Mouse (Mus musculus) kidney, embryonic 16.5 days (tissue): ENCODE results near the gene Podn. TPM values are rescaled to one million over a fixed set of nuclear protein-coding genes. Genes with fewer than 3 reads are reported as not detected.

Experiments used
- ATAC-seq: fragments of 200-750 bp; cut with Nextera tagmentation; 2 replicates; pipeline ENCODE4 v1.8.0; 2017; ENCODE audit warnings: moderate TSS enrichment; ENCODE audit not compliant: low FRiP score, low TSS enrichment
- H3K27ac ChIP-seq: fragments of 300-500 bp; sonication (generic); 2 replicates; pipeline ENCODE4 v1.5.1; 2014; ENCODE audit warnings: low read length
- H3K27me3 ChIP-seq: fragments of 300-500 bp; sonication (generic); 2 replicates; pipeline ENCODE4 v1.6.1; 2014; ENCODE audit warnings: low read length, control low read depth, mixed read lengths; ENCODE audit not compliant: insufficient read depth
- H3K36me3 ChIP-seq: fragments of 300-500 bp; sonication (generic); 2 replicates; pipeline ENCODE4 v1.6.1; 2014; ENCODE audit warnings: low read length, control low read depth, mixed read lengths; ENCODE audit not compliant: insufficient read depth
- H3K4me1 ChIP-seq: fragments of 300-500 bp; sonication (generic); 2 replicates; pipeline ENCODE4 v1.6.1; 2014; ENCODE audit warnings: low read length, control low read depth, mixed read lengths; ENCODE audit not compliant: insufficient read depth
- H3K4me2 ChIP-seq: fragments of 300-500 bp; sonication (generic); replicated peaks from 2 replicates; pipeline ENCODE4 v1.6.1; 2014; ENCODE audit warnings: low read depth, low read length
- H3K4me3 ChIP-seq: fragments of 300-500 bp; sonication (generic); 2 replicates; pipeline ENCODE4 v1.5.1; 2014; ENCODE audit warnings: mild to moderate bottlenecking, low read length
- H3K9ac ChIP-seq: fragments of 300-500 bp; sonication (generic); replicated peaks from 2 replicates; pipeline ENCODE4 v1.6.1; 2014; ENCODE audit warnings: low read length
- H3K9me3 ChIP-seq: fragments of 300-500 bp; sonication (generic); 2 replicates; pipeline ENCODE4 v1.6.1; 2016; ENCODE audit warnings: low read length, control low read depth
- WGBS: fragments of 180-500 bp; shearing (Covaris S2); extraction: QIAGEN DNeasy Blood & Tissue Kit; methylation state at CpG from one replicate; pipeline ENCODE4 v1.1.7; 2014; 5-methylcytosine and 5-hydroxymethylcytosine counted together
- polyA plus RNA-seq: library from polyadenylated mRNA; unstranded; fragments of >200 nt; fragmentation: Nextera tagmentation; extraction: Ambion mirVana; gene quantifications from 2 replicates; pipeline ENCODE4 v1.2.1, GENCODE M21; 2015

Gene Podn
- polyA plus RNA-seq, 1 experiment from 2014 or later, result 0.82 TPM

DNA sequence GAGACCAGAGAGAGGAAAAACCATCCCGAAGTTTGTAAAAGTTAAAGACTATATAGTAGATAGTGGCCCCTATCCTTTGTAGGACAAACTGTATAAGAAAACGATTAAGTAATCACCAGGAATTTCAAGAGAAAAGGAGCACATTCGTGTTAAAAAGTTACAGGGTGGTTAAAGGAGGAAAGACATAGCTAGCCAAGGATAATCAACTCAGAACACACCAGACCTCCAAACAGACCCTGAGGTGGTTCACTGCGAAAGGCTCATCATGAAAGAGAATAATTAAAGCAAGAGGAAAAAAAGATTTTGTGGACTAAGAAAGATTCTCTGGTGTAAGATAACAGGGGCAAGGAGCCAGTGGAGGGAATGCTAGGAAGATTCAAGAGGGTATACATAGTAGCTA, 26.0 kb downstream of the Podn start:
- Histone ChIP-seq H3K4me1 (peaks cover 8% of the 10 kb centered on the region), H3K9ac (peak overlapping the region; percentile 74), H3K9me3 (no peaks in the 10 kb centered on the region), H3K27ac (peak overlapping the region; percentile 73), H3K27me3 (no peaks in the 10 kb centered on the region), H3K4me2 (peak overlapping the region; percentile 80), H3K4me3 (peak overlapping the region; percentile 65), H3K36me3 (0 out of 2 replicates have a peak, but pooled peaks cover 19% of the 10 kb centered on the region)
- no peak for ATAC-seq
- 55% methylated on average over 4 of the region's 4 CpGs for WGBS

DNA sequence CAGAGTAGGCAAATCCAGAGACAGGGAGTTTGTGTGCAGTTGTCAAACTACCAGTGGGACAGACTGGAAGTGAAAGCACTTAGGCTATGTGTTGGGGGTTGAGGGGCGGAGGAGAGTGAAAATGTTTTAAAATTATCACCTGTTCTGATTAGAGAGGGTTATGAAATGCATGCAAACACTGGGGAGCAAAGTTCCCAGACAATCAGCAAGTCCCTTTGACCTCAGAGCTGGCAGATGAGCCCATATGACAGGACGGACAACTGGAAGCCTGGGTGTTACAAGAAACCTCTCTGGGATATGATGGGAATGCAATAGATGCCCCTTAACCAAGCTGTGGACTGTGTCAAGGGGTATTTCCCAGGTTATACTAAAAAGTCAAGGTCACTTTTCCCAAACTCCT, 28.2 kb downstream of the Podn start:
- H3K4me3 ChIP-seq, result no peak overlapping the region
- H3K27me3 ChIP-seq, result no peaks in the 10 kb centered on the region
- H3K4me1 ChIP-seq, result peaks cover 8% of the 10 kb centered on the region
- no peak overlapping the region for H3K27ac ChIP-seq
- no peak overlapping the region for H3K4me2 ChIP-seq
- ATAC-seq, result no peak
- H3K9me3 ChIP-seq, result no peaks in the 10 kb centered on the region
- 83% methylated on average over 2 of the region's 2 CpGs for WGBS
- H3K9ac ChIP-seq, result no peak overlapping the region
- H3K36me3 ChIP-seq, result peaks cover 24% of the 10 kb centered on the region; the same call in 1 of the 2 replicates

DNA sequence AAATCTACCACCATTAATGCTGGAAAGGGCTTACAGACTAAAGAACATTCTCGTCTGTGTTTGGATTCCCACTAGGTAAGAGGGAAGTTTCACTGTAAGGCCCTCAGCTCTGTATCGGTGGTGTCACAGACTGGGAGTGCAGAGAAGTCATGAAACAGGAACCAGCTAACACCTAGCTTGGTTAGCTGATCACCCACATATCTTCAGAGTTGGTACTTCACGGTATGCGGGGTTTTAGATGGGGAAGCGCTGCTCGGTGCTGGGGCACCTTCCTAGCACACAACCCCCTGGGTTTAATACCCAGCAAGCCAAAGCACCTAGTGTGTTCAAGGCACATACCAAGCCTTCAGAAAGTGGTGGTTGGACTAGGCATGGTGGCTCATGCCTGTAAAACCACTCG, 29.0 kb downstream of the Podn start:
- Histone ChIP-seq H3K9ac (no peak overlapping the region; the same call in 1 of the 2 replicates), H3K27ac (0 out of 2 replicates have a peak overlapping the region, but pooled peaks have one; percentile 8), H3K36me3 (peaks cover 32% of the 10 kb centered on the region), H3K4me3 (no peak overlapping the region), H3K4me2 (no peak overlapping the region), H3K9me3 (no peaks in the 10 kb centered on the region), H3K4me1 (peaks cover 8% of the 10 kb centered on the region), H3K27me3 (no peaks in the 10 kb centered on the region)
- no peak for ATAC-seq
- 88% methylated on average over 7 of the region's 7 CpGs for WGBS

DNA sequence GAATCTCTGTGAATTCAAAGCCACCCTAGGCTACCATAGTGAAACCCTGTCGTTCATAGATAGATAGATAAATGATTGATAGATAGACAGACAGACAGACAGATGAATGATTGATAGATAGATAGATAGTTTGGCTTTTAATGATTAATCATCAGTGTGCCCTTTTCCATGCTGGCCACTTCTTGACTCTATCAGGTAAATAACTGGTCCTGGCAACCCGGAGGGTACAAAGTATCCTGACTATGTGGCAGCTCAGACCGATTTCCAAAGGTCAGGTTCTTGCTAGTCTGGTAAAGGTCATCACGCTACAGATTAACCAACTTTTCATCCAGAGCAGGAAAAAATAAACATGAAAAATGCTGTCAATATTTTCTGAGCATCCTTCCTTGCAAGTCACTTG, 29.7 kb downstream of the Podn start:
- no peak overlapping the region for H3K27ac ChIP-seq
- no peak overlapping the region for H3K4me2 ChIP-seq
- H3K9ac ChIP-seq, result no peak overlapping the region
- peaks cover 8% of the 10 kb centered on the region for H3K4me1 ChIP-seq
- H3K36me3 ChIP-seq, result peaks cover 36% of the 10 kb centered on the region
- H3K4me3 ChIP-seq, result no peak overlapping the region
- 84% methylated on average over 4 of the region's 4 CpGs for WGBS
- H3K9me3 ChIP-seq, result no peaks in the 10 kb centered on the region
- ATAC-seq, result no peak
- no peaks in the 10 kb centered on the region for H3K27me3 ChIP-seq

DNA sequence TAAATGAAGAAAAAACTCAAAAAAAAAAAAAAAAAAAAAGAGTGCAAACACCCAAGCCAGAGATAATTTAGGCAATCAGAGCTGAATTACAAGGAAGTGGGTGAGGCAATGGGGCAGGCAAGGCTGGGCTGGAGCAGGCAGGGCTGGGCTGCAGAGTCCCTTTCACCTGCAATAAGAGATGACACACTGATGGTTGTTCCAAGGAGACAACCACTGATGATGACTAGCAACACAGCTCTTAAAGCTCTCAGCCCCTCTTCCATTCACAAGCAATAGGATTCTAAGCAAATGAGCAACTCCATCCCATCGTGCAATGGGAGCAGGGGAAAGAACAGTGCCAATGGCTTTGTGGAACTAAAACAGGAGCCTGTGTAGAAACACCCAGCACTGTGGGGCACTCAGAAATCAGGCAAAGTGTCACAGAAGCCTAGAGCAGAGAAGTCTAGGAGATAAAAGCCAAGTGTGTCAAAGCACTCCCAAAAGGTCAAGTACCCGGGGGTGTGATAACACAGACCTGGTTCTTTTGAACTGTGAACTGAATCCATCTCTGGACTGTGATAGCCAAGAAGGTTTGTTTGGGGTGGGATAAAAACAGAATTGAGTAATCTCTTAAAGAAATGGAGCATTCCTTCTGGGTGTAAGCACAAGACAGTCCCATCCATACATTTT, 30.9 kb downstream of the Podn start:
- Histone ChIP-seq H3K36me3 (peaks cover 38% of the 10 kb centered on the region), H3K4me2 (no peak overlapping the region), H3K27me3 (no peaks in the 10 kb centered on the region), H3K9me3 (no peaks in the 10 kb centered on the region), H3K4me3 (no peak overlapping the region), H3K9ac (no peak overlapping the region), H3K27ac (no peak overlapping the region), H3K4me1 (peaks cover 8% of the 10 kb centered on the region)
- 73% methylated on average over 2 of the region's 2 CpGs for WGBS
- ATAC-seq, result no peak

DNA sequence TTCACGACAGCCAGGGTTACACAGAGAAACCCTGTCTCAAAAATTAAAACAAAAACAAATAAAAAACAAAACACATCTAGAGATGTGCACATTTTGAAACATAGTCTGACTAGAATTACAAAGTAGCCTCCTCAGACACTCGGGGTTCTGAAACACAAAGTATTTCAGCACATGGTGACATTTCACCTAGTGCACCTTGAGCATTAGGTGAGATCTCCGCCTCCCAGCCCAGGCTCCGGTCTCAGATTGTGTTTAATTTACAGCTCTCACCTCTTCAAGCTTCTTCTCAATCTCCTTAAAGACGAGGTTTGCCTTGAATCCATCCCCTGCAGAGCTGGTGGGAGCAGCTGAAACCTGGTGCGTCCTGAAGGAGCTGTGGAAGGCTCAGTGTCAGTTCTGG, 32.6 kb downstream of the Podn start:
- Histone ChIP-seq H3K4me1 (no peaks in the 10 kb centered on the region), H3K36me3 (peaks cover 47% of the 10 kb centered on the region), H3K9ac (no peak overlapping the region), H3K27me3 (no peaks in the 10 kb centered on the region), H3K4me3 (no peak overlapping the region), H3K27ac (no peak overlapping the region), H3K9me3 (no peaks in the 10 kb centered on the region), H3K4me2 (no peak overlapping the region)
- ATAC-seq, result no peak
- WGBS, result 78% methylated on average over 6 of the region's 6 CpGs

DNA sequence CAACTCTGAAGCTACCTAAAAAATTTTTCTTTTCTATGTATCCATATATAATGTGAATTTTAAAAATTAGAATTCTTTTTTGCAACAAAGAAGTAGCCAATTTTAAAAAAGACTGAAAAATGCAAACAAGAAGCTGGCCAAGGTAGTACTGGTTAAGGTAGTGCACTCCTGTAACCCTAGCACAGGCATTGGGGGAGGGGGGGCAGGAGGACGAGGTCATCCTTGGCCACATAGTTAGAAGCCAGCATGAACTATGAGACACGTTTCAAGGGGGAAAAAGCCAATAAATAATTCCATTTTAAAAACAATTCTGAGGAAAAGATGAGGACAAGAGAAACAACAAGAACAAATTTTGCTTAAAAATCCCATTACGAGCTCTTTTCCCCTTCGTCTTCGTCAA, 33.7 kb downstream of the Podn start:
- H3K27me3 ChIP-seq, result no peaks in the 10 kb centered on the region
- WGBS, result 91% methylated on average over 5 of the region's 5 CpGs
- no peak overlapping the region for H3K27ac ChIP-seq
- H3K9me3 ChIP-seq, result no peaks in the 10 kb centered on the region
- peaks cover 44% of the 10 kb centered on the region for H3K36me3 ChIP-seq
- H3K4me3 ChIP-seq, result no peak overlapping the region
- H3K9ac ChIP-seq, result no peak overlapping the region
- ATAC-seq, result no peak
- no peaks in the 10 kb centered on the region for H3K4me1 ChIP-seq
- H3K4me2 ChIP-seq, result no peak overlapping the region

DNA sequence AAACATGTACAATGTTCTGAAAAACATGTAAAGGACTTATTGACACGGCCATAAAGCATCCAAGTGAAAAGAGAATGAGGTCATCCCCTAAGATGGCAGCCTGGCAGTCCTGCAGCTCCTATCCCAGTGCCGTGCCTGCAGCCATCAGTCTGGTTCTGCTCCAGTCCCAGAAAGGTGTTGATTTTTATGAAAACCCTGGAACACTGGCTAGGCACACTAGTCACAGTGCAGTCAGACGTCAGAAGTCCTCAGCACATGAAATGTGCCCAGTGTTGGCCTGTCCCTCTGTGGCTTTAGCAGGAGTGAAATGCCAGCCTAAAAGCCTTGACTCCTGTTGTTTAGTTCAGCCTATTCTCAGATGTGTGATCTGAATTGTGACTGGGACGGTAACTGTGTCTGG, 35.5 kb downstream of the Podn start:
- no peak for ATAC-seq
- Histone ChIP-seq H3K4me3 (no peak overlapping the region), H3K27ac (no peak overlapping the region), H3K4me1 (no peaks in the 10 kb centered on the region), H3K27me3 (no peaks in the 10 kb centered on the region), H3K4me2 (no peak overlapping the region), H3K9ac (no peak overlapping the region), H3K36me3 (peaks cover 48% of the 10 kb centered on the region), H3K9me3 (no peaks in the 10 kb centered on the region)
- 86% methylated on average over 4 of the region's 4 CpGs for WGBS

DNA sequence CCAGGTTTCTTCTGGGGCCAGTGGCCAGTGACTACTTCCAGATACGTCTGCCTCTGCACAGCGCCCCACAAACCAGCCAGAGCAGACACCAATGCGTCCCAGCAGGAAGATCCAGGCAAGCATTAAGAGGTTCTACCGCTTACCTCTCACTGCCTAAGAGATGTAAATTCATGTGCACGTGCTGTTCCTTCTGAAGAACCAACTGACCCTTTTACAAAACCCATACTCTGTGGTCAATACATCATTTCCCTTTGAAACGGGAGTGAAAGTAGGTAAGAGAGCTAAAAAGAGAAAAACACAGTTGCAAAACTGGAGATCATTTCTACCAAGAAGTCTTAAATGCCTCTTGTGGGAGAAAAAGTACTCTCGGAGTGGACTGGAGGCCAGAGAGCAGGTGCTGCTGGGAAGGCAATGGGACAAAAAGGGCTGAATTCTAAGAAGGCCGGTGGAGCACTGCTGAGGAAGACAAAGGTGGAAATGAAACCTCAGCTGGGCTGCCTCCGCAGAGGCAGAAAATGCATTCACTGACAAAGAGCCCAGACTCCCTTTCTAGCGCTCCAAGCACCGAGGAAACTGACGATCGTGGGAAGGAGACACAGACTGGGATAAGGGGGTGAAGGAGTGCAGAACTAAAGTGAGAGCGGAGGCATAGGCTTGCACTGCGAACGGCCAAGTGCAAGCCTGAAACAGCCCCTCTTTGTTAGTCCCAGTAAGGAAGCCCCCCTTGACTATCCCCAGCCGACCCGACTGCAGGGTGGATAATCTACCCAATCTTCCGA, 36.5 kb downstream of the Podn start:
- H3K9ac ChIP-seq, result no peak overlapping the region
- no peaks in the 10 kb centered on the region for H3K9me3 ChIP-seq
- 83% methylated on average over 19 of the region's 19 CpGs for WGBS
- ATAC-seq, result no peak
- H3K36me3 ChIP-seq, result peaks cover 52% of the 10 kb centered on the region
- H3K27ac ChIP-seq, result no peak overlapping the region
- H3K4me1 ChIP-seq, result no peaks in the 10 kb centered on the region
- H3K27me3 ChIP-seq, result no peaks in the 10 kb centered on the region
- H3K4me2 ChIP-seq, result no peak overlapping the region
- H3K4me3 ChIP-seq, result no peak overlapping the region

DNA sequence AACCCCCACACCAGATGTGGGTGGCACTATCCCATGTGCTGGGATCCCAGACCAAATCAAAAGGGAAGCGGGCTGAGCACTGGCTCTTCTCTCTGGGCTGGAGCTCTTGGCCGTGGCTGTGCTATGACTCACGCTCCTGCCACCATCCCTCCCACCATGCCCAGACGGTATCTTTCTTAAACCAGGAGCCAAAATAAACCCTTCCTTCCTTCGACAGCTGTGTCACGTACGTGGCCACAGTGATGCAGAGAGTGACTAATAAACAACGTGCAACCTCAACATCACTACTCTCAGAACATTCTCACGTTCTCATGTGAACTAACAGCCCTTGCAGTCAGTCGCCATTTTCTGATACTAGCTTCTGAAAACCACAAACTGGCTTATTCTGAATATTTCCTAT, 38.1 kb downstream of the Podn start:
- Histone ChIP-seq H3K36me3 (peaks cover 52% of the 10 kb centered on the region), H3K4me3 (no peak overlapping the region)
- ATAC-seq, result no peak

More for the DNA sequence above, 38.1 kb downstream of the Podn start:
- Histone ChIP-seq H3K4me2 (no peak overlapping the region), H3K9me3 (no peaks in the 10 kb centered on the region), H3K27ac (no peak overlapping the region), H3K4me1 (no peaks in the 10 kb centered on the region), H3K9ac (no peak overlapping the region), H3K27me3 (no peaks in the 10 kb centered on the region)
- WGBS, result 69% methylated on average over 10 of the region's 10 CpGs
